Mouse (Mus musculus): ENCODE data around the gene Hist3h2a. TPM values are rescaled to one million over a fixed set of nuclear protein-coding genes. Genes with fewer than 3 reads are reported as not detected.

The Hist3h2a gene
- total RNA-seq, 2 experiments from 2014 or later = 55.5 to 59.1 TPM

- DNase-seq (ENCODE audit: extremely low spot score in 1 of 2, low spot score in 2 of 2) = no peak
- intact Hi-C loops (cut with DNase I) = loop anchor here (5.0 kb wide), 1 partner anchor 208 kb away; the partner anchor contains the start of gene Gjc2
- Histone ChIP-seq H3K27ac (no peak overlapping the region), H3K4me3 (no peak overlapping the region)
- TF ChIP-seq CTCF (IDR thresholded peaks at IDR 0.05) = no peak
Observed at GRCm38 (mm10) chr11:58974414-58974813, 19.9 kb downstream of the Hist3h2a start.

GRCm38 (mm10) chr11:58977150-58977549 is 22.7 kb downstream of the Hist3h2a start:
- no peak for TF ChIP-seq CTCF (IDR thresholded peaks at IDR 0.05)
- intact Hi-C loops (cut with DNase I) = no loop called here
- H3K27ac ChIP-seq = peak overlapping the region; percentile 89
- peak overlapping the region; percentile 74 for H3K4me3 ChIP-seq
- DNase-seq (ENCODE audit: extremely low spot score in 1 of 2, low spot score in 2 of 2) = no peak

- peak overlapping the region; percentile 89 for H3K27ac ChIP-seq
- DNase-seq (ENCODE audit: extremely low spot score in 1 of 2, low spot score in 2 of 2) = no peak
- intact Hi-C loops (cut with DNase I) = no loop called here
- peak overlapping the region; percentile 74 for H3K4me3 ChIP-seq
- TF ChIP-seq CTCF (IDR thresholded peaks at IDR 0.05) = no peak
Observed at GRCm38 (mm10) chr11:58977607-58978026, 23.1 kb downstream of the Hist3h2a start.

- Histone ChIP-seq H3K27ac (peak within 1 kb of the TSS; percentile 89), H3K4me3 (peak within 1 kb of the TSS; percentile 74)
- intact Hi-C loops (cut with DNase I) = no loop called here
- peak in 1 of 2 experiments; percentile 60 for DNase-seq (ENCODE audit: extremely low spot score in 1 of 2, low spot score in 2 of 2)
- no peak for TF ChIP-seq CTCF (IDR thresholded peaks at IDR 0.05)
Observed at GRCm38 (mm10) chr11:58978027-58978705, 23.7 kb downstream of the Hist3h2a start, which contains the start of gene Trim11. Gene Trim11, plus strand, starts transcription at chr11:58978093.

- intact Hi-C loops (cut with DNase I) = no loop called here
- no peak for DNase-seq (ENCODE audit: extremely low spot score in 1 of 2, low spot score in 2 of 2)
- Histone ChIP-seq H3K4me3 (peak overlapping the region; percentile 74), H3K27ac (peak overlapping the region; percentile 89; the same call in 1 of the 2 replicates)
- no peak for TF ChIP-seq CTCF (IDR thresholded peaks at IDR 0.05)
Observed at GRCm38 (mm10) chr11:58978706-58979030, 24.2 kb downstream of the Hist3h2a start.

DNA sequence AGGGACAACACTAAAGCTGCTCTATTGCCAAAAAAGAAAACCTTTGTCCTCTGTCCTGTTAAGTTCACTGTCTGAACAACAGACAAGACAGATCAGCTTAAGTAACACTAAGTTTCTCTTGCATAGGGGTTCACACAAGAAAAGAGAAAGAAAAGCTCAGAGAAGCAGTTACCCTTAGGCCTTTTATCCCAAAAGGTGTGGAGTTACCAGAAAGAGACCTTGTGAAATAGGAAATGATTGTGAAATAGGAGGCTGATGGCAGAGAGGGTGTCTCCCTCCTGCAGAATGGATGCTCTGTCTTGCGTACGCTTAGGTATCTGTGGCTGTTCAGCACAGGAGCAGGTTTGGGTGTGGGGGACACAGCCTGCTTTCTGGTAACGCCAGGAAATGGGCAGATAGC is 24.7 kb downstream of the Hist3h2a start:
- TF ChIP-seq CTCF (IDR thresholded peaks at IDR 0.05) = no peak
- peak overlapping the region; percentile 74 for H3K4me3 ChIP-seq
- intact Hi-C loops (cut with DNase I) = no loop called here
- no peak for DNase-seq (ENCODE audit: extremely low spot score in 1 of 2, low spot score in 2 of 2)
- 0 out of 2 replicates have a peak overlapping the region, but pooled peaks have one; percentile 7 for H3K27ac ChIP-seq

DNA sequence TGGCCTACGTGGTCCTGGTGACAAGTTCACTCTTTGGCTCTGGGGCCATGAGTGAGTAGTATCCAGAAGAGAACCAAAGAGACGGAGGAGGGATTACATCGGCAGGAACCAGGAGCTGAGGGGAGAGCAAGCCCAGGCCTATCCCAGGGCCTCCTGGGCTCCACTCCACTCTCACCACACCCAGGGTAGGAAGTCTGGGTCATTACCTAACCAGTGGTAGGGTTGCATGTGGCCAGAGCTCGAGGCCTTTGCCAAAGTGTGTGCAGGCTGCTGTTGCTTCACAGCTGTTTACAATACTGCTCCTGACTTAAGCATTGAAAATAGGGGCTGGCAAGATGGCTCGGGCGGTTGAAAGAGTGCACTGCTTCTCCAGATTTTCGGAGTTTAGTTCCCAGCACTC is 25.2 kb downstream of the Hist3h2a start:
- Histone ChIP-seq H3K4me3 (peak overlapping the region; percentile 74), H3K27ac (0 out of 2 replicates have a peak overlapping the region, but pooled peaks have one; percentile 7)
- intact Hi-C loops (cut with DNase I) = no loop called here
- no peak for TF ChIP-seq CTCF (IDR thresholded peaks at IDR 0.05)
- no peak for DNase-seq (ENCODE audit: extremely low spot score in 1 of 2, low spot score in 2 of 2)

GRCm38 (mm10) chr11:58980381-58980990 is 26.0 kb downstream of the Hist3h2a start:
- Histone ChIP-seq H3K27ac (no peak overlapping the region), H3K4me3 (peak overlapping the region; percentile 4; the same call in 1 of the 2 replicates)
- intact Hi-C loops (cut with DNase I) = no loop called here
- DNase-seq (ENCODE audit: extremely low spot score in 1 of 2, low spot score in 2 of 2) = no peak
- TF ChIP-seq CTCF (IDR thresholded peaks at IDR 0.05) = no peak

DNA sequence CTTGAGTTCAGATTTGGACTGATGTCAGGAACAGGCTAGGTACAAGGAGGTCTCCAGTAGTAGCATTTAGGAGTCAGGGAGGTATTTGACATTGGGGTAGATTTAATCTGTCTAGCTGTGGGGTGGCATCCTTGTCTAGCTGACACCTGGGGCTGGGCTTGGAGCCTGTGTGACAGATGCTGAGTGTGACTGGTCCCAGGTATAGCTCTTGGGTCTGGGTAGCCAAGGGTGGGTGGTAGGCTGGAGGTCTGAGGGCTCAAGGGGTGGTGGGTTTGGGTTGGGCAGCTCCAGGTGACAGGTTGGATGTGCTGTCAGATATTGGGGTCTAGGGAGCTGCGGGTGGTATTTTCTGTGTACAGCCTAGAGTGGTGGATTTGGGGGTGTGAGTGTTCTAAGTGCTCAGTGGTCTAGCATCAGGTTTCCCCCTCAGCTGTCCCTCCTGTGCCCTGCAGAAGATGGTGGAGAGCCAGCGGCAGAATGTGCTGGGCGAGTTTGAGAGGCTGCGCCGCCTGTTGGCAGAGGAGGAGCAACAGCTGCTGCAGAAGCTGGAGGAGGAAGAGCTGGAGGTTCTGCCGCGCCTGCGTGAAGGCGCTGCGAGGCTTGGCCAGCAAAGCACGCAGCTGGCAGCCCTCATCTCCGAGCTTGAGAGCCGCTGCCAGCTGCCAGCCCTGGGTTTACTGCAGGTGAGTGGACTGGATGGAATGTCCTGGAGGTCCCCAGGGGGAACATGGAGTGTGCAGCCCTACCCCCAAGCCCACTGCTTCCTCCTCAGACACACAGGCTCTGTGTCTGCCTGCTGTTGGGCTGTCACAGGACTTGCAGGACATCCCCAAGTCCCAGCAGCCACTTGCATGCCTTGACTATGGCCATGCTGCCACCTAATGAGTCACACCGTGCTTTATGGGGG is 27.3 kb downstream of the Hist3h2a start:
- Histone ChIP-seq H3K4me3 (no peak overlapping the region), H3K27ac (peak overlapping the region; percentile 50; the same call in 1 of the 2 replicates)
- intact Hi-C loops (cut with DNase I) = no loop called here
- peak; percentile 73 for TF ChIP-seq CTCF (IDR thresholded peaks at IDR 0.05)
- DNase-seq (ENCODE audit: extremely low spot score in 1 of 2, low spot score in 2 of 2) = peak; percentile 74 to 75

DNA sequence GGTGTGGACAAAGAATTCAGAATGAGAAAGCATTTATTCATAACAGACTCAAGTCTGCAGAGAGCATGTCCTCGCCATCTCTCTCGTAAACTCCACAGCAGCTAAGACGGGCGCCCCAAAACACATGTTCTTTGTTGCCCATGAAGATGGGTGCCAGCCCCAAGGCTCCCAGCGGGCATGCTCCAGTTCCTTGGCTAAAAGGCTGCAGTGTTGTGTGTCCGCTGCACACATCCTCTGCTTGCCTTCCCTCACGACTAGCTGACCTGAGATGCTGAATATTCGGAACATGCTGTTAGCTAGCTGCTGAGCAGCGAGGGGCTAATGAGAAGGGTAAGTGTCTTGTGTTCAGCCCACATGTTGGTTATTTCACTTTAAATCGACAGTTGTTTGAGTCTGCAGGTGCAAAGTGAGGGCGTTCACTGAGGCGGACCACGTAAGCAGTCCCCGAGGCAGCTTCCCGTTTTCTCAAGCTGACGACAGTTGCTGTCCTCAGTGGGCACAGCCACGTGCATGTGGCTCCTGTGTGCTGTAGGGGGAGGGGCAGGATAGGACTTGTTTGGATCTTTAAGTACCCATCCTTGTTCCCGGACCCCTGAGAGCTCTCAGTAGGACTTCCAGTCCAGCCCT is 28.1 kb downstream of the Hist3h2a start:
- Histone ChIP-seq H3K27ac (peak overlapping the region; percentile 50; the same call in 1 of the 2 replicates), H3K4me3 (no peak overlapping the region)
- DNase-seq (ENCODE audit: extremely low spot score in 1 of 2, low spot score in 2 of 2) = no peak
- intact Hi-C loops (cut with DNase I) = no loop called here
- no peak for TF ChIP-seq CTCF (IDR thresholded peaks at IDR 0.05)

DNA sequence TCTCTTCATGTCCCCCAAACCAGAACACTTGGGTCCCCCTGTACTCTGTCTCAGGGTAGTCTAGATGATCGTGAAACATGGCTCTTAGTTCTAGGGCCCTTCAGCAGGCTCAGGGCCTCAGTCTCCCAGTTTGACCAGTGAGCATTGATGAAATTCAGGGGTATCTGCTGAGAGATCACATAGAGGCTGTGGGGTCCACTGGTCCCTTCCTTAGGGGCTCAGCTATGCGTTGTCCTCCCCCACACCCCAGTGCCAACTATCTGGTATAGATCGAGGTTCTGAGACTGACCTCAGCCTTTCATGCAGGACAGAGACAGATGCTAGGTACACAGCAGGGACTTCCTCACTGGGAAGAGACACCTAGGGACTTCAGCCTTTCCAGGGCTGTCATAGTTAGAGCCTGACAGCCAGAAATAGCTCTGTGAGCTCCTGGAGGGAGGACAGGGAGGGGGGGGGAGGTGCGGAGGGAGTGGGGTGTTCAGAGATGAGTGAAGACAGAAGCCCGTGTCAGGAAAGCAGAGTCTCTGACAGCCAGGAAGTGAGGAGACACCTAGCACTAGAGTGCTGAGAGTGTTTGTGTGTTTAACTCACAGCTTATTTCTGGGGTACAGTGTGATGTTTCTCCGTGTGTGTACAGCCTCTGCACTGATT is 29.3 kb downstream of the Hist3h2a start:
- Histone ChIP-seq H3K4me3 (no peak overlapping the region), H3K27ac (no peak overlapping the region)
- TF ChIP-seq CTCF (IDR thresholded peaks at IDR 0.05) = no peak
- DNase-seq (ENCODE audit: extremely low spot score in 1 of 2, low spot score in 2 of 2) = no peak
- intact Hi-C loops (cut with DNase I) = no loop called here
